Mouse (Mus musculus): ENCODE data around the gene Gramd1b.

DNA sequence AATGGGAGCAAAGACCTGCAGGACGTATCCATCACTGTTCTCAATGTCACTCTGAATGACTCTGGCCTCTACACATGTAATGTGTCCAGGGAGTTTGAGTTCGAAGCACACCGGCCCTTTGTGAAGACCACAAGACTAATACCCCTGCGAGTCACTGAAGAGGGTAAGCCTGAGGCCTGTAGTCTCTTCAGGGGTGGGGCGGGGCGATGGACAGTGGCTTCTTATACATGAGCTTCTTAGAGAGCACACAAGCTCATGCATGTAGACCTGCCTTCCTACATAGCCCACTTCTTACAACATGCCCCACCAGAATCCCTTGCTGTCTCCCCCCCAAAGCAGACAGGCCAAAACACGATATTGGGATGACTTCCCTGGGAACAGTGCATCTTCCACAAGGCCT lies 251.7 kb downstream of the Gramd1b start:
- TF ChIP-seq CTCF (IDR thresholded peaks at IDR 0.05; ENCODE audit: borderline replicate concordance, insufficient read depth, low read depth, low read length) (no peak), POLR2A (IDR thresholded peaks at IDR 0.05; ENCODE audit: borderline replicate concordance, insufficient read depth, low read length) (no peak)
